Mouse (Mus musculus) myocyte (in vitro differentiated cells): ENCODE results near the gene Gm19426. TPM values are rescaled to one million over a fixed set of nuclear protein-coding genes. Genes with fewer than 3 reads are reported as not detected.

Source experiments
- H3K27me3 ChIP-seq: one replicate; pipeline ENCODE4 v1.6.1; 2011; ENCODE audit not compliant: control insufficient read depth, insufficient read depth, insufficient read length
- H3K36me3 ChIP-seq: one replicate; pipeline ENCODE4 v1.6.1; 2011; ENCODE audit not compliant: control insufficient read depth, insufficient read depth
- H3K4me2 ChIP-seq: one replicate; pipeline ENCODE4 v1.6.1; 2011; ENCODE audit warnings: low read depth, control low read depth
- H3K4me3 ChIP-seq: one replicate; pipeline ENCODE4 v1.5.1; 2011; ENCODE audit warnings: mild to moderate bottlenecking, control low read depth, moderate library complexity
- H3K79me2 ChIP-seq: one replicate; pipeline ENCODE4 v1.6.1; 2011; ENCODE audit not compliant: control insufficient read depth, insufficient read depth
- H3ac ChIP-seq: one replicate; pipeline ENCODE4 v1.6.1; 2011; ENCODE audit not compliant: control insufficient read depth, insufficient read length
- CEBPB ChIP-seq: IDR thresholded peaks from 2 replicates; pipeline ENCODE4 v1.6.1; 2011; ENCODE audit warnings: mild to moderate bottlenecking, moderate library complexity; ENCODE audit not compliant: poor library complexity, insufficient read depth, severe bottlenecking
- E2F4 ChIP-seq: IDR thresholded peaks from one replicate; pipeline ENCODE4 v1.6.1; 2011; ENCODE audit warnings: mild to moderate bottlenecking, control low read depth, moderate library complexity; ENCODE audit not compliant: insufficient read depth
- MAX ChIP-seq: IDR thresholded peaks from one replicate; pipeline ENCODE4 v1.6.1; 2011; ENCODE audit warnings: low read depth, mild to moderate bottlenecking, control low read depth
- MYOD1 ChIP-seq, 3 experiments: IDR thresholded peaks; one replicate each; pipeline ENCODE4 v1.6.1; 2011; ENCODE audit warnings: control low read depth in 2 of 3, low read depth in 2 of 3, mild to moderate bottlenecking in 2 of 3, moderate library complexity in 1 of 3; ENCODE audit not compliant: insufficient read length in 2 of 3, control insufficient read depth in 1 of 3
- MYOG ChIP-seq, 3 experiments: IDR thresholded peaks; one replicate each; pipeline ENCODE4 v1.6.1; 2011; ENCODE audit warnings: control low read depth in 2 of 3, low read depth in 2 of 3, mild to moderate bottlenecking in 2 of 3; ENCODE audit not compliant: insufficient read length in 2 of 3, control insufficient read depth in 1 of 3, insufficient read depth in 1 of 3
- POLR2A ChIP-seq: IDR thresholded peaks from one replicate; pipeline ENCODE4 v1.6.1; 2011; ENCODE audit warnings: low read depth, mild to moderate bottlenecking, control low read depth, moderate library complexity; ENCODE audit not compliant: insufficient read length
- POLR2AphosphoS2 ChIP-seq: IDR thresholded peaks from one replicate; pipeline ENCODE4 v1.6.1; 2011; ENCODE audit warnings: low read depth, control low read depth; ENCODE audit not compliant: insufficient read length
- REST ChIP-seq: IDR thresholded peaks from one replicate; pipeline ENCODE4 v1.6.1; 2011; ENCODE audit warnings: mild to moderate bottlenecking, control low read depth, moderate library complexity; ENCODE audit not compliant: insufficient read depth, insufficient read length
- SRF ChIP-seq: IDR thresholded peaks from one replicate; pipeline ENCODE4 v1.6.1; 2011; ENCODE audit warnings: low read depth; ENCODE audit not compliant: control insufficient read depth, insufficient read length
- TCF12 ChIP-seq: IDR thresholded peaks from one replicate; pipeline ENCODE4 v1.6.1; 2011; ENCODE audit warnings: mild to moderate bottlenecking, control low read depth; ENCODE audit not compliant: poor library complexity, insufficient read depth, severe bottlenecking
- TCF3 ChIP-seq: IDR thresholded peaks from one replicate; pipeline ENCODE4 v1.6.1; 2011; ENCODE audit warnings: low read depth, control low read depth; ENCODE audit not compliant: insufficient read length
- USF1 ChIP-seq: IDR thresholded peaks from one replicate; pipeline ENCODE4 v1.6.1; 2011; ENCODE audit warnings: low read depth, mild to moderate bottlenecking, control low read depth, moderate library complexity
- polyA plus RNA-seq: library from polyadenylated mRNA; unstranded; fragments of >200 nt; fragmentation: generic; extraction: Trizol; gene quantifications from one replicate; pipeline ENCODE4 v1.2.1, GENCODE M21; 2012; ENCODE audit warnings: missing spikeins

Gm19426 gene
- polyA plus RNA-seq, 1 experiment = 3.0 TPM

GRCm38 (mm10) chr2:84783315-84783714 is 39.9 kb upstream of the Gm19426 start:
- TF ChIP-seq MYOD1 (IDR thresholded peaks at IDR 0.05; ENCODE audit: control insufficient read depth in 1 of 3, insufficient read length in 2 of 3, low read depth in 2 of 3) (no peak), TCF3 (no peak), MAX (no peak), POLR2AphosphoS2 (no peak), SRF (no peak), MYOG (IDR thresholded peaks at IDR 0.05; ENCODE audit: control insufficient read depth in 1 of 3, insufficient read depth in 1 of 3, insufficient read length in 2 of 3, low read depth in 2 of 3) (no peak), CEBPB (no peak), REST (no peak), TCF12 (no peak), POLR2A (no peak)
- Histone ChIP-seq H3K79me2 (no peaks in the 10 kb centered on the region), H3K36me3 (no peaks in the 10 kb centered on the region), H3K4me2 (no peak overlapping the region), H3ac (no peak overlapping the region), H3K4me3 (no peak overlapping the region), H3K27me3 (no peaks in the 10 kb centered on the region)

GRCm38 (mm10) chr2:84779210-84779609 is 35.8 kb upstream of the Gm19426 start:
- TF ChIP-seq MAX (no peak), USF1 (no peak), TCF3 (no peak), MYOD1 (IDR thresholded peaks at IDR 0.05; ENCODE audit: control insufficient read depth in 1 of 3, insufficient read length in 2 of 3, low read depth in 2 of 3) (no peak), POLR2AphosphoS2 (no peak), TCF12 (no peak), MYOG (IDR thresholded peaks at IDR 0.05; ENCODE audit: control insufficient read depth in 1 of 3, insufficient read depth in 1 of 3, insufficient read length in 2 of 3, low read depth in 2 of 3) (no peak), POLR2A (no peak), E2F4 (no peak), SRF (no peak), CEBPB (no peak), REST (no peak)
- H3K79me2 ChIP-seq = no peaks in the 10 kb centered on the region
- H3K36me3 ChIP-seq = no peaks in the 10 kb centered on the region
- H3K4me2 ChIP-seq = no peak overlapping the region
- H3K27me3 ChIP-seq = no peaks in the 10 kb centered on the region
- H3K4me3 ChIP-seq = no peak overlapping the region
- no peak overlapping the region for H3ac ChIP-seq

DNA sequence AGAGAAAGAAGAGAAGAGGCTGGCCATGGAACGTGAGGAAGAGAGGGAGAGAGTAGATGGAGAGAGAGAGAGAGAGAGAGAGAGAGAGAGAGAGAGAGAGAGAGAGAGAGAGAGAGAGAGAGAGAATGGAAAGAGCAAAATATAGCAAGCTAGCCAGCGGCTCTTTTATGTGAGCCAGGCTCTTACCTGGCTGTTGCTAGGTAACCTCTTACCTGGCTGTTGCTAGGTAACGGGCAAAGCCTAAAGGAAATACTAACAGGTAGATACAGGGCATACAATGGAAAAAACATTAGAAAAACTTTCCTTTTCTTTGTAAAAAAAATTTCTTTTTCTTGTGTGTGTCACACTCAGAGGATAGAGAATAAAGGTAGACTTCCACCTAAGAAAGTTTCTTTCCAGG is 34.3 kb upstream of the Gm19426 start:
- no peak overlapping the region for H3K4me2 ChIP-seq
- H3K36me3 ChIP-seq = no peaks in the 10 kb centered on the region
- no peaks in the 10 kb centered on the region for H3K27me3 ChIP-seq
- H3ac ChIP-seq = no peak overlapping the region
- H3K4me3 ChIP-seq = no peak overlapping the region
- TF ChIP-seq POLR2A (no peak), MAX (no peak), USF1 (no peak), TCF3 (no peak), MYOD1 (IDR thresholded peaks at IDR 0.05; ENCODE audit: control insufficient read depth in 1 of 3, insufficient read length in 2 of 3, low read depth in 2 of 3) (no peak), MYOG (IDR thresholded peaks at IDR 0.05; ENCODE audit: control insufficient read depth in 1 of 3, insufficient read depth in 1 of 3, insufficient read length in 2 of 3, low read depth in 2 of 3) (no peak), CEBPB (no peak)
- no peaks in the 10 kb centered on the region for H3K79me2 ChIP-seq

DNA sequence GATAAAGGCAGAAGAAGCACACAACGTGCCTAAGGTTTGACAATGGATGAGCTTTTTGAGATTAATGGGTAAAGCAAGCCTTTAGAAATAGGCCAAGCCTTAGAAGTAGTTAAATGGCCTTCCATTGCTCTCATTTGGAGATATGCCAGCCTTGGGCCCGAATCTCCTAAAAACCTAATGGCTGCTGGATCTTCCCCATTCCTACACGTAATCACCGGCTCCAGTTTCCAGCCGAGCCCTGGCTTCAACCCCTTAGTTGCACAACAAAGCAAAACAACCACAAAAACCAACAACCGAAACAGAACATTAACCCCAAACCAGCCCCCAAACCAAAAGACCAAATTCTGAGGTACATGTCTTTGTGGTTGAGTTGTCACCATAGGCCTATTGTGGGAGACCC is 32.2 kb upstream of the Gm19426 start:
- H3K27me3 ChIP-seq = no peaks in the 10 kb centered on the region
- TF ChIP-seq E2F4 (no peak), MAX (no peak), MYOD1 (IDR thresholded peaks at IDR 0.05; ENCODE audit: control insufficient read depth in 1 of 3, insufficient read length in 2 of 3, low read depth in 2 of 3) (no peak), TCF3 (no peak), SRF (no peak), CEBPB (no peak), TCF12 (no peak), REST (no peak), MYOG (IDR thresholded peaks at IDR 0.05; ENCODE audit: control insufficient read depth in 1 of 3, insufficient read depth in 1 of 3, insufficient read length in 2 of 3, low read depth in 2 of 3) (no peak), POLR2AphosphoS2 (no peak)
- H3K4me3 ChIP-seq = no peak overlapping the region
- no peaks in the 10 kb centered on the region for H3K36me3 ChIP-seq
- no peaks in the 10 kb centered on the region for H3K79me2 ChIP-seq
- no peak overlapping the region for H3ac ChIP-seq
- H3K4me2 ChIP-seq = no peak overlapping the region

GRCm38 (mm10) chr2:84775241-84775640 is 31.8 kb upstream of the Gm19426 start, which contains the start of gene Serping1:
TSS of gene Serping1 (minus strand) at chr2:84775444.
- Histone ChIP-seq H3K4me2 (no peak within 1 kb of the TSS), H3K36me3 (no peaks in the 10 kb centered on the region), H3K79me2 (no peaks in the 10 kb centered on the region), H3K4me3 (no peak within 1 kb of the TSS), H3ac (no peak within 1 kb of the TSS), H3K27me3 (no peaks in the 10 kb centered on the region)
- TF ChIP-seq TCF12 = no peak
- no peak for TF ChIP-seq E2F4
- TF ChIP-seq SRF = no peak
- TF ChIP-seq USF1 = no peak
- TF ChIP-seq MYOG (IDR thresholded peaks at IDR 0.05; ENCODE audit: control insufficient read depth in 1 of 3, insufficient read depth in 1 of 3, insufficient read length in 2 of 3, low read depth in 2 of 3) = no peak
